Mouse (Mus musculus) bone marrow, adult 2 months (tissue): ENCODE measurements at regions not wholly inside any gene's neighbourhood (a gene's known extent, or its start where the extent isn't known, plus 50 kb on each side); places are given as distances from the start of the nearest gene placed in this dataset.

Experiments
- CTCF ChIP-seq: fragments of 200-500 bp; IDR thresholded peaks from 2 replicates; pipeline ENCODE4 v1.5.1; 2011; ENCODE audit warnings: low read length, control low read depth; ENCODE audit not compliant: control insufficient read depth, insufficient read depth
- POLR2A ChIP-seq: fragments of 200-500 bp; IDR thresholded peaks from 2 replicates; pipeline ENCODE4 v1.6.1; 2011; ENCODE audit warnings: low read depth, mild to moderate bottlenecking, control low read depth, low read length, borderline replicate concordance; ENCODE audit not compliant: control insufficient read depth

DNA sequence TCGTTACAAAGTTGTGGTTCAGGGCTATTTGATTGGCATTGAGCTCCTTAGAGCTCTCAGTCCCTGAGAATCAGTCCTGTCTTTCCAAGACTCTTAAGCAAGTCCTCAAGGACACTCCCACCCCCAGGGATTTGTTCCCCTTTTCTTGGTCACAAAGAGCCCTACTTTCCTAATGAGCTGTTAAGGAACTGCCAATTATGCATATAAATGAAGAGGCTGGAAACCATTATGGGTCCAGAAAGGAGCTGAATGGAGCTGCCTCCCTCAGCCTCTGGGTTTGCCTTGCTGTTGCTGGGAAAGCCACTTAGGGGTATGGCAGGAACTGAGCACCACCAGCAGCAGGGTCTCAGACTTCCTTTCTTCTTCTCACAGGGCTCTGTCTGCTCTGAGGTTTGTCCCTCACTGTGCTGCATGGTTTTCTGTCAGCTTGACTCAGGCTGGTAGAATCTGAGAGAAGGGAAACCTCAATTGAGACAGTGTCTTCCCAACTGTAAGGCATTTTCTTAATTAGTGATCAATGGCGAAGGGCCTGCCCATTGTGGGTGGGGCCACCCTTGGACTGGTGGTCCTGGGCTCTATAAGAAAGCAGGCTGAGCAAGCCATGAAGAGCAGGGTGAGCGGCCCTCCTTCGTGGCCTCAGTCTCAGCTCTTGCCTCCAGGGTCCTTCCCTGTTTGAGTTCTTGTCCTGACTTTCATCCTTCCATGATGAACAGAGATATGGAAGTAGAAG is 108.4 kb upstream of the Gm4791 start:
- TF ChIP-seq CTCF (no peak), POLR2A (no peak)
